Mouse (Mus musculus) left cerebral cortex, adult 18-20 months (tissue): ENCODE measurements around the gene Gm10260. TPM values are rescaled to one million over a fixed set of nuclear protein-coding genes. Genes with fewer than 3 reads are reported as not detected.

Experiments
- DNase-seq, 2 experiments: peaks; one replicate each; pipeline ENCODE4 v3.0.0; 2021 to 2022; ENCODE audit warnings: low spot score in 2 of 2, mixed read lengths in 1 of 2
- long read RNA-seq, 2 experiments: library from polyadenylated mRNA; stranded (forward); transcript quantifications; one replicate each; pipeline ENCODE4 v2.0.0; 2021
- total RNA-seq, 2 experiments: library from RNA; stranded (reverse); gene quantifications; 2 replicates each; pipeline ENCODE4 v1.2.3; 2021

Gene Gm10260
- 10 to 100 TPM; 82.5 to 86.3 TPM for total RNA-seq
- long read RNA-seq, experiment 1 = 0 reads
- long read RNA-seq, experiment 2 = 0 reads

- no peak for DNase-seq
Measured at GRCm38 (mm10) chr13:97760532-97760931, at the start of gene Gm10260. Gene Gm10260, minus strand, starts transcription at chr13:97760632.

DNA sequence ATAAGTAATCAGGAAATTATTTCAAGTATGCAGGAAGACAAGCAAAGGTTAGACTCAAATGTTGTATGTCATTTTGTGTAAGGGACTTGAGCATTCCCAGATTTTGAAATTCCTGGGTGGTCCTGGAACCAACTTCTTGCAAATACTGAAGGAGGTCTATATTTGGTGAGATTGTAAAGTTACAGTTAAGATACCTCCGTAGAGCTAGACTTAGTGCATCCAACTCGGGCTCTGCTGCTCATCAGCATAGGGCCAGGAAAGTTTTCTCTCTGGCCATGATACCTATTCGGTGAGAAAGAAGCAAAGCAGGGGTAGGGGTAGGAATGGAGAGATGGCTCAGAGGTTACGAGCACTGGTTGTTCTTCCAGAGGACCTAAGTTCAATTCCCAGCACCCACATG is 49.4 kb upstream of the Gm10260 start:
- no peak for DNase-seq

GRCm38 (mm10) chr13:97805907-97806306 is 45.5 kb upstream of the Gm10260 start:
- DNase-seq = peak in 1 of 2 experiments; percentile 11

- DNase-seq = no peak
Measured at GRCm38 (mm10) chr13:97802386-97802785, 42.0 kb upstream of the Gm10260 start.

GRCm38 (mm10) chr13:97797462-97797861 is 37.0 kb upstream of the Gm10260 start:
- no peak for DNase-seq

DNA sequence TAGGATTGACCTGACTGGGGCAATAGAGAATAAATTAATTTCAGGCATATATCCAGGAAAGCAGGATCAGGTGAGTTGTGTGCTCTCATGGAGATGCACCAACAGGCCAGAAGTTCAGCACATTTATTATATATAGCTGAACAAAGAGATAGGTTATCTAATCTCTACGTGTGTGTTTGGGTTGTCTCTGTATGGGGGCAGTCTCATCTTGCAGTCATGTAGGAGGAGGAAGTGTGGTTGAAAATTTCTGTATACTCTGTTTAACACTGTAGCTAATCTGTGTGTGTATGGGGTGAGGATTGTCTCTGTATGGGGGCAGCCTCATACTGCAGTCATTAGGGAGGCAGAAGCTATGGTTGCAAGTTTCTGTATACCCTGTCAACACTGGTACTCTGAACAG is 34.3 kb upstream of the Gm10260 start:
- no peak for DNase-seq

DNA sequence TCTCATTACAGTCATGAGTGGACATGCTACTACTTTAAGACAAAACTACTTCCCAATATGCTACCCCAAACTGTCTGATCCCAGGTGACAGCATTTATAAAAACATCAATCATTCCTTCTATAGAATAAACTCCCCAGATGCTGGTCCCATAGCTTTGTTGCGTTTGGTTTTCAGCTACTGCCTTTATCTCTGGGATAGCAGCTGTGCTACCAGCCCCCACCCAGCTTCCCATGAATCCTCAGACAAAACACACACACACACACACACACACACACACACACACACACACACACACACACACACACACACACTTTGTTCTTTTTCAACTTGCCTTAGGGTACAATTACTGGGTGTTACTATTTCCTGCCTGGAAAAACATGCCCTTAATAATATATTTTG is 33.5 kb upstream of the Gm10260 start:
- DNase-seq = no peak

GRCm38 (mm10) chr13:97791664-97792063 is 31.2 kb upstream of the Gm10260 start:
- DNase-seq = no peak

- no peak for DNase-seq
Measured at GRCm38 (mm10) chr13:97789782-97790450, 29.5 kb upstream of the Gm10260 start.

- DNase-seq = no peak
Measured at GRCm38 (mm10) chr13:97785167-97785835, 24.9 kb upstream of the Gm10260 start.

GRCm38 (mm10) chr13:97783423-97784143 is 23.2 kb upstream of the Gm10260 start:
- DNase-seq = peak in 1 of 2 experiments; percentile 18

GRCm38 (mm10) chr13:97782063-97782462 is 21.6 kb upstream of the Gm10260 start:
- DNase-seq = no peak

- no peak for DNase-seq
Measured at GRCm38 (mm10) chr13:97781637-97782036, 21.2 kb upstream of the Gm10260 start.

GRCm38 (mm10) chr13:97780556-97780955 is 20.1 kb upstream of the Gm10260 start:
- no peak for DNase-seq

DNA sequence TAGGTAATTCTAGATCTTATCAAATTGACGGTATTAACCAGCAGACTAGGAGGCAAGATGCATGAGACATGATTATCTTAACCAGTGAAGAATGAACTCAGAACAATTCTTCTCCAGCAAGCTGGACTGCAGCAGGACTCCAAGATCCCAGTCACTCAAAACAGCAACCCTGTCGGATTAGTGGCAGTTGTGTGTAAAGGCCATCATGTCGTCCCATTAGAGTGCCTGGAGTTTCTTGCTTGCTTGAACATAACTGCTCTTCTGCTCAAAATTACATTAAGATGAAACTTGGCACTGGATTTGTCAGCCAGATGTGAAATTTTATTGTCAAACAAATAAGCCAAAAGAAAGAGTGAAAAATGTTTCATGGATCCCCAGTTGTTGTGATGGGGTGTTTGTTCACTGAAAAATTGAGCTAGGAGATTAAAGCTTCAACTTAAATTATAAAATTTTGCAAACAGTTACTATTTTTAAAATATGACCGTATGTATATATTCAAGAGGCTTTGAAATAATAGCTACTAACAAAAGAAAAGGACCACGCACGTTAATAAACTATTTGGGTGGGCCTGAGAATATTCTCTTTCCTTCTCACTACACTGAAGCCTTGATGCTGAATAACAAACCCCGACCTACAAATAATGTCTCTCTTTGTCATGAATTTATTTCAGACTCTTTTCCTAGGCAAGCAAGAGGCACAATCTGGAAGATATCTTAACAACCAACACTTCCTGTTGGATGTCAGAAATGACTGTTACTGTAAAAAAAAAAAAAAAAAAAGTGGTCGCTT is 19.4 kb upstream of the Gm10260 start:
- DNase-seq = no peak

- peak; percentile 21 to 47 for DNase-seq
Measured at GRCm38 (mm10) chr13:97778698-97779194, 18.3 kb upstream of the Gm10260 start.

DNA sequence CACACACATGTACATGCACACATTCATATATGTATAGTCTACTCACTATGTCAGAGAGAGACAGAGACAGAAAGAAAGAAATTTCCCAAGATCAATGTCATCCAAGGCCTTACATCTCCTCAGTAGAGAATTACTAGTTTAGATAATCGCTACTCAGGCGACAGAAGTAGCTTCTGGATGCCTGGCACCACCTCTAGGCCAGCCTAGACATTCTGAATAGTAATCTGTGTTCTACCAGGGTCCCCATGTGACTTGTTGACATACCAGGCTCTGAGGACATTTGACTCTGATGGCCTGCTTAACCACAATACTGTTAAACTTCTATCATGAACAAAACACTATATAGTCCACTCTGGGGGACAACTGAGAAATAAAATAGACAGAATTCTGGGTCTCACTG is 17.2 kb upstream of the Gm10260 start:
- DNase-seq = no peak

DNA sequence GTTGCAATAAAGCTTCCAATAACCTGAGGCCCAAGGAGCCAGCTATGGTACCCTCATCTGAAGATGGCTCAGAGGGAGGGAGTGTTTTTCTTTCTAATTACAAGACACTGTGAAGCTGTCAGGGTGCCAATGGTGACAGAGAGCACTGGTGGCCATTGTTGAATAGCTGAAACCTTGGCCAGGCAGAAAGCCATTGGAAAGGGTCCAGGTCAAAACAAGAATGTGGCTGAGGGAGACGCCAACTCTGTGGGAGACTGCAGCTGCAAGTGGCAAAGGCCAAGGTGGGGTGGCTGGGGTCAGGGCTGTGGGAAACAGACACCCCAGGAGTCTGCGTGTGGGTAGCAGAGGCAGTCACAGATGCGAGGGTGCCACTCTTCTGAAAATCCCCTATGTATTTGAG is 16.3 kb upstream of the Gm10260 start:
- no peak for DNase-seq

DNA sequence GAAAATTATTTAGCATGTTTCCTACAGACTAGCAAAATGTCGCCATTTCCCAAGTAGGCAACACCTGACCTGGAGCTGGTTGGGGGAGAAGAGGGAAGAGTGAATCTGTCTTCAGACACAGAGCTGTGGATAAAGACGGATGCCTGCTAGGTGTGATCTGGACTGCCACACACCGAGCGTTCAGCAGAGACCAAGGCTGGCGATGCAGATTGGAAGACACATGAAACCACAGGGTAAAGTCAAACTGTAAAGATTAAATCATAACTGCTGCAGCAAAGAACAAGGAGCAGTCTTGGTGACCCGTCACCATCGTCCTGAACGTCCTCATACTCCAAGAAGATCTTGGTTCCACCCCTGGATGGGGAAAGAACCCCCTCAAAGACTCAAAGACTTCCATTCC is 15.5 kb upstream of the Gm10260 start:
- no peak for DNase-seq

- DNase-seq = peak; percentile 37 to 41
Measured at GRCm38 (mm10) chr13:97774740-97775425, 14.5 kb upstream of the Gm10260 start.

DNA sequence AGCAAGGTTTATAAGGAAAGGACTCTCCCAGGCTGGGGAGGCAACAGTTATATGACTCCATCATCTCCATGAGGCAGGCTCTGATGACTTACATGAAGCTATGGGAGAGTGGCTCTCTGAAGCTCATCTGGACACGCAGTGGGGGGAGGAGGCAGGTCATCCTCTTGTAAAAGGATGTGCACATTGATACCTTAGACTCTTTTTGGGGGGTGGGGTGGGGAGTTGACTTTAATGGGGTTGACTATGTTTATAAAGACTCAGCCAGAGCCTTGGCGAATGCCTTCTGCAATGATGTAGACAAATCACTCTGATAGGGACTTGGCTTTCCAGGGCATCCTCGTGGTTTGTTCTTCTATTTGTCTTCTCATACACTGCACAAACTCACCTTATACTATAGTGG is 8.8 kb upstream of the Gm10260 start:
- DNase-seq = no peak
